Mouse (Mus musculus) cerebellum, adult 2 months (tissue): Measurements from ENCODE around the gene Iqcn.

Experiments used
- CTCF ChIP-seq: fragments of 200-500 bp; IDR thresholded peaks from 2 replicates; pipeline ENCODE4 v1.5.1; 2011; ENCODE audit warnings: low read depth, mild to moderate bottlenecking, control low read depth, low read length, moderate library complexity, borderline replicate concordance; ENCODE audit not compliant: insufficient read depth
- POLR2A ChIP-seq: fragments of 200-500 bp; IDR thresholded peaks from 2 replicates; pipeline ENCODE4 v1.6.1; 2011; ENCODE audit warnings: low read length, control low read depth, borderline replicate concordance; ENCODE audit not compliant: insufficient read depth

GRCm38 (mm10) chr8:70748246-70749096, 45.2 kb downstream of the Iqcn start:
- TF ChIP-seq CTCF (no peak), POLR2A (no peak)
